Mouse (Mus musculus): ENCODE data around the gene Mptx2. TPM values are rescaled to one million over a fixed set of nuclear protein-coding genes. Genes with fewer than 3 reads are reported as not detected.
A peak's percentile ranks its signal among the peaks of the same experiment; 100 is the strongest.

Mptx2 gene
- not detected in 2 replicates for polyA plus RNA-seq (2014; fragmentation: Nextera tagmentation; extraction: Ambion mirVana)

DNA sequence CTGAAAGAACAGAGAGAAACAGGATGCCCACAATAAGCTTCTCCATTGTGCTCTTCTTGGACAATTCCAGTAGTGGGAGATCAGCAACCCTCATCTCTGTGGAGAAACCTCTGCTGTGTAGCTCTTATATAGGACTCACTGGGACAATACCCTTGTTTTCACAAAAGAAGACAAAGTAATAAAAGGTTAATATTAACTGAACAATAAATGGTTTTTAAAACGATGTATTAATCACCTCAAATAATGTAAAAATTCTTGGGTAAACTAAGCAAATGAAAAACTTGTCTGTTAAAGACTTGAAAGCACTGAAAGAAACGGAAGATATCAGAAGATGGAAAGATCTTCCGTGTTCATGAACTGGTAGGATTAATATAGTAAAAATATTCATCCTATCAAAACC lies at the start of gene Mptx2:
TSS of gene Mptx2 (minus strand) at position 101 of the 400 bp plus-strand sequence.
- no peaks in the 10 kb centered on the region for H3K4me1 ChIP-seq (replicated peaks; ENCODE audit: control insufficient read depth, insufficient read depth, low read length)
- 74% methylated on average over 3 of the region's 3 CpGs for WGBS
- H3K27ac ChIP-seq (ENCODE audit: low read depth, low read length) = no peak within 1 kb of the TSS
- ATAC-seq (ENCODE audit: low FRiP score) (no peak), DNase-seq (ENCODE audit: low spot score) (no peak)
- H3K4me3 ChIP-seq (ENCODE audit: low read depth, low read length) = no peak within 1 kb of the TSS
- no peaks in the 10 kb centered on the region for H3K27me3 ChIP-seq (ENCODE audit: control insufficient read depth, insufficient read depth, low read length)
- no peak within 1 kb of the TSS for H3K9ac ChIP-seq (ENCODE audit: low read depth, low read length)
- no peaks in the 10 kb centered on the region for H3K9me3 ChIP-seq (ENCODE audit: control insufficient read depth, low read length)
- no peak within 1 kb of the TSS for H3K4me2 ChIP-seq (replicated peaks; ENCODE audit: low read depth, low read length)
- no peaks in the 10 kb centered on the region for H3K36me3 ChIP-seq (ENCODE audit: control insufficient read depth, insufficient read depth, low read length)

GRCm38 (mm10) chr1:173326552-173326951 lies 49.0 kb upstream of the Mptx2 start:
- Histone ChIP-seq H3K27me3 (ENCODE audit: control insufficient read depth, insufficient read depth, low read length) (no peaks in the 10 kb centered on the region), H3K4me3 (ENCODE audit: low read depth, low read length) (no peak overlapping the region), H3K36me3 (ENCODE audit: control insufficient read depth, insufficient read depth, low read length) (no peaks in the 10 kb centered on the region), H3K9me3 (ENCODE audit: control insufficient read depth, low read length) (no peaks in the 10 kb centered on the region), H3K27ac (ENCODE audit: low read depth, low read length) (no peak overlapping the region), H3K4me2 (replicated peaks; ENCODE audit: low read depth, low read length) (no peak overlapping the region), H3K4me1 (replicated peaks; ENCODE audit: control insufficient read depth, insufficient read depth, low read length) (no peaks in the 10 kb centered on the region), H3K9ac (ENCODE audit: low read depth, low read length) (no peak overlapping the region)
- DNase-seq (ENCODE audit: low spot score) = no peak
- no peak for ATAC-seq (ENCODE audit: low FRiP score)
- 77% methylated on average over 1 of the region's 1 CpGs for WGBS

DNA sequence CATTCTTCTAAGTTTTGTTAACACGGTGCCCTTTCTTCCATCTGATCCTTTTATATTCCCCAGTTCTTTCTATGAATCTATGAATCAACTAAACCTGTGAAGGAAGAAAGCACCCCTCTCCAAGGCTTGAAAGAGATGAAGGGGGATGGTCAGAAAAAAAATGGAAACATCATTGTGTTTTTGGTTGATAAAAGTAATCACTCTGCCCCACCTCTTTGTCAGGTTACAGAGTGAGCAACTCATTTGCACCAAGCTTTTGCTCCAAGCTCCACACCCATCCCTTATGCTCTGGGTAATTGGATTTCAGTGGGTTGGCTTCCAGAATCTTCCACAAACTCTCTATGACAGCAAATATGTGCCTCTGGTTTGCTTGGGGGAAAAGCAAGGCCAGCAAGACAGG lies 47.8 kb upstream of the Mptx2 start:
- ATAC-seq (ENCODE audit: low FRiP score) (no peak), DNase-seq (ENCODE audit: low spot score) (no peak)
- Histone ChIP-seq H3K4me3 (ENCODE audit: low read depth, low read length) (no peak overlapping the region), H3K4me1 (replicated peaks; ENCODE audit: control insufficient read depth, insufficient read depth, low read length) (no peaks in the 10 kb centered on the region), H3K27me3 (ENCODE audit: control insufficient read depth, insufficient read depth, low read length) (no peaks in the 10 kb centered on the region), H3K9ac (ENCODE audit: low read depth, low read length) (no peak overlapping the region), H3K27ac (ENCODE audit: low read depth, low read length) (no peak overlapping the region), H3K9me3 (ENCODE audit: control insufficient read depth, low read length) (no peaks in the 10 kb centered on the region), H3K4me2 (replicated peaks; ENCODE audit: low read depth, low read length) (no peak overlapping the region), H3K36me3 (ENCODE audit: control insufficient read depth, insufficient read depth, low read length) (no peaks in the 10 kb centered on the region)
- WGBS = 83% methylated on average over 1 of the region's 1 CpGs

GRCm38 (mm10) chr1:173324961-173325360 lies 47.4 kb upstream of the Mptx2 start:
- Histone ChIP-seq H3K36me3 (ENCODE audit: control insufficient read depth, insufficient read depth, low read length) (no peaks in the 10 kb centered on the region), H3K4me2 (replicated peaks; ENCODE audit: low read depth, low read length) (no peak overlapping the region), H3K27me3 (ENCODE audit: control insufficient read depth, insufficient read depth, low read length) (no peaks in the 10 kb centered on the region), H3K27ac (ENCODE audit: low read depth, low read length) (no peak overlapping the region), H3K4me1 (replicated peaks; ENCODE audit: control insufficient read depth, insufficient read depth, low read length) (no peaks in the 10 kb centered on the region), H3K4me3 (ENCODE audit: low read depth, low read length) (no peak overlapping the region), H3K9me3 (ENCODE audit: control insufficient read depth, low read length) (no peaks in the 10 kb centered on the region), H3K9ac (ENCODE audit: low read depth, low read length) (no peak overlapping the region)
- WGBS = 73% methylated on average over 4 of the region's 4 CpGs
- no peak for ATAC-seq (ENCODE audit: low FRiP score)
- no peak for DNase-seq (ENCODE audit: low spot score)

GRCm38 (mm10) chr1:173323839-173324585 lies 46.4 kb upstream of the Mptx2 start:
- no peak overlapping the region for H3K27ac ChIP-seq (ENCODE audit: low read depth, low read length)
- H3K4me2 ChIP-seq (replicated peaks; ENCODE audit: low read depth, low read length) = no peak overlapping the region
- H3K4me3 ChIP-seq (ENCODE audit: low read depth, low read length) = no peak overlapping the region
- ATAC-seq (ENCODE audit: low FRiP score) (no peak), DNase-seq (ENCODE audit: low spot score) (peak; percentile 66)
- no peaks in the 10 kb centered on the region for H3K9me3 ChIP-seq (ENCODE audit: control insufficient read depth, low read length)
- H3K9ac ChIP-seq (ENCODE audit: low read depth, low read length) = no peak overlapping the region
- no peaks in the 10 kb centered on the region for H3K36me3 ChIP-seq (ENCODE audit: control insufficient read depth, insufficient read depth, low read length)
- no peaks in the 10 kb centered on the region for H3K27me3 ChIP-seq (ENCODE audit: control insufficient read depth, insufficient read depth, low read length)
- WGBS = 38% methylated on average over 5 of the region's 5 CpGs
- H3K4me1 ChIP-seq (replicated peaks; ENCODE audit: control insufficient read depth, insufficient read depth, low read length) = no peaks in the 10 kb centered on the region

DNA sequence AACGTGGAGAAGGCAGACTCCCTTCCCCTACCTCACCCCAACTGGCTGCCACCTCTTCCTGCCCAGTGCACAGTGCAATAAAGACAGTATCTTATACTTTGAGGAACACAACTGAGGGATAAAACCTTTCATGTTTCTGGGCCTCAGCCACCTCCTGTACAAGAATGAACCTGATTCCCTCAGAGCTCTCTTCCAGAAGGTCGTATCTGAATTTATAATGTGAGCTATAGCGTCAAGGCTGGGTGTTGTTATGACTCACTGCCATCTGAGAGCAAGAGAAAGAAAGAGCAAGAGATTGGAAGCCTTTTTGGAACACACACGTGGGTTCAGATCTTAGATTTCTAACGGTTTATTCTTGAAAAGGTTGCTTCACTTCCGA lies 44.7 kb upstream of the Mptx2 start:
- ATAC-seq (ENCODE audit: low FRiP score) (no peak), DNase-seq (ENCODE audit: low spot score) (no peak)
- no peaks in the 10 kb centered on the region for H3K4me1 ChIP-seq (replicated peaks; ENCODE audit: control insufficient read depth, insufficient read depth, low read length)
- H3K27me3 ChIP-seq (ENCODE audit: control insufficient read depth, insufficient read depth, low read length) = no peaks in the 10 kb centered on the region
- 69% methylated on average over 6 of the region's 6 CpGs for WGBS
- H3K4me2 ChIP-seq (replicated peaks; ENCODE audit: low read depth, low read length) = no peak overlapping the region
- H3K27ac ChIP-seq (ENCODE audit: low read depth, low read length) = no peak overlapping the region
- H3K9me3 ChIP-seq (ENCODE audit: control insufficient read depth, low read length) = no peaks in the 10 kb centered on the region
- H3K4me3 ChIP-seq (ENCODE audit: low read depth, low read length) = no peak overlapping the region
- H3K9ac ChIP-seq (ENCODE audit: low read depth, low read length) = no peak overlapping the region
- H3K36me3 ChIP-seq (ENCODE audit: control insufficient read depth, insufficient read depth, low read length) = no peaks in the 10 kb centered on the region

GRCm38 (mm10) chr1:173321593-173322248 lies 44.1 kb upstream of the Mptx2 start:
- Histone ChIP-seq H3K4me2 (replicated peaks; ENCODE audit: low read depth, low read length) (no peak overlapping the region), H3K9me3 (ENCODE audit: control insufficient read depth, low read length) (no peaks in the 10 kb centered on the region), H3K4me1 (replicated peaks; ENCODE audit: control insufficient read depth, insufficient read depth, low read length) (no peaks in the 10 kb centered on the region), H3K36me3 (ENCODE audit: control insufficient read depth, insufficient read depth, low read length) (no peaks in the 10 kb centered on the region), H3K9ac (ENCODE audit: low read depth, low read length) (no peak overlapping the region), H3K27ac (ENCODE audit: low read depth, low read length) (no peak overlapping the region), H3K27me3 (ENCODE audit: control insufficient read depth, insufficient read depth, low read length) (no peaks in the 10 kb centered on the region), H3K4me3 (ENCODE audit: low read depth, low read length) (no peak overlapping the region)
- ATAC-seq (ENCODE audit: low FRiP score) = peak; percentile 65
- DNase-seq (ENCODE audit: low spot score) = no peak
- 61% methylated on average over 8 of the region's 8 CpGs for WGBS

DNA sequence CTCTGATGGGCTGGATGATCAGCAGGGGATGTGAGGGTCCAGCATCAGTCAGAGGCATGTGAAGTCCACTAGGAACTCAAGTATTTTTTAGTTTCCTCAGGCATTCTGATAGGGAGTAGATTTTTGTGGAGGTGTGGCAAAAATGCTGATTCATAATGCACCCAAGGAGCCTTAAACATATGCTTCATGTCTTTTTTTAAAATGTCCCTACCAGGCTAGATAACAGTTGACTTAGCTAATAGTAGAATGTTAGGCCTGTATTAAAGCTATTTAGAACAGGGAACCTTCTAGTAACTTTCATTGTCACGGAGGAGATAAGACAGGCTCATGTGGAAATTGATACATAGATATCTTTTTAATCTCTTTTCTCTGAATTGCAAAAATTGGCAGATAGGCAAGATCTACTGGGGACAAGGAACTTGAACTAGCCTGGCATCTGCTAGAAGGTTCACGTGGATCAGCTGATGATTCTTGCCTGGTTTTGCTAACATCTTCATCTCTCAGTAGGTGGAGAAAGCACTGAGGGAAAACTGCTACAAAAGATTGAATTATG lies 40.4 kb upstream of the Mptx2 start:
- Histone ChIP-seq H3K4me3 (ENCODE audit: low read depth, low read length) (no peak overlapping the region), H3K9ac (ENCODE audit: low read depth, low read length) (no peak overlapping the region), H3K9me3 (ENCODE audit: control insufficient read depth, low read length) (no peaks in the 10 kb centered on the region), H3K4me2 (replicated peaks; ENCODE audit: low read depth, low read length) (no peak overlapping the region), H3K4me1 (replicated peaks; ENCODE audit: control insufficient read depth, insufficient read depth, low read length) (no peaks in the 10 kb centered on the region), H3K27me3 (ENCODE audit: control insufficient read depth, insufficient read depth, low read length) (no peaks in the 10 kb centered on the region), H3K36me3 (ENCODE audit: control insufficient read depth, insufficient read depth, low read length) (no peaks in the 10 kb centered on the region), H3K27ac (ENCODE audit: low read depth, low read length) (no peak overlapping the region)
- DNase-seq (ENCODE audit: low spot score) (no peak), ATAC-seq (ENCODE audit: low FRiP score) (no peak)
- 84% methylated on average over 2 of the region's 2 CpGs for WGBS

- Histone ChIP-seq H3K9ac (ENCODE audit: low read depth, low read length) (no peak overlapping the region), H3K36me3 (ENCODE audit: control insufficient read depth, insufficient read depth, low read length) (no peaks in the 10 kb centered on the region), H3K9me3 (ENCODE audit: control insufficient read depth, low read length) (no peaks in the 10 kb centered on the region), H3K4me1 (replicated peaks; ENCODE audit: control insufficient read depth, insufficient read depth, low read length) (no peaks in the 10 kb centered on the region), H3K4me2 (replicated peaks; ENCODE audit: low read depth, low read length) (no peak overlapping the region), H3K27ac (ENCODE audit: low read depth, low read length) (no peak overlapping the region), H3K27me3 (ENCODE audit: control insufficient read depth, insufficient read depth, low read length) (no peaks in the 10 kb centered on the region), H3K4me3 (ENCODE audit: low read depth, low read length) (no peak overlapping the region)
- no peak for DNase-seq (ENCODE audit: low spot score)
- ATAC-seq (ENCODE audit: low FRiP score) = no peak
- WGBS = 94% methylated on average over 3 of the region's 3 CpGs
Measured at GRCm38 (mm10) chr1:173315725-173316124, 38.1 kb upstream of the Mptx2 start.
